Mouse (Mus musculus) small intestine, adult 2 months (tissue): ENCODE data around the gene Rhbdl1.

Experiments
- CTCF ChIP-seq: fragments of 200-500 bp; IDR thresholded peaks from 2 replicates; pipeline ENCODE4 v1.5.1; 2012; ENCODE audit warnings: low read depth, mild to moderate bottlenecking, control low read depth, inconsistent platforms, low read length, moderate library complexity, mixed read lengths; ENCODE audit not compliant: insufficient replicate concordance, insufficient read length; ENCODE audit errors: extremely low read depth
- POLR2A ChIP-seq: fragments of 200-500 bp; IDR thresholded peaks from 2 replicates; pipeline ENCODE4 v1.6.1; 2012; ENCODE audit warnings: low read depth, mild to moderate bottlenecking, control low read depth, inconsistent platforms, low read length, moderate library complexity

GRCm38 (mm10) chr17:25885636-25886035 lies 48.5 kb upstream of the Rhbdl1 start:
- TF ChIP-seq POLR2A (no peak), CTCF (no peak)
